Mouse (Mus musculus) hindbrain, postnatal 0 days (tissue): ENCODE measurements around the gene Maoa. TPM values are rescaled to one million over a fixed set of nuclear protein-coding genes. Genes with fewer than 3 reads are reported as not detected.
A peak's percentile ranks its signal among the peaks of the same experiment; 100 is the strongest.

Experiments
- ATAC-seq: fragments of 200-750 bp; cut with Nextera tagmentation; 2 replicates; pipeline ENCODE4 v1.8.0; 2017; ENCODE audit warnings: mild to moderate bottlenecking, moderate TSS enrichment, moderate library complexity
- DNase-seq: peaks from one replicate; pipeline ENCODE4 v3.0.0-alpha.2; 2015; ENCODE audit warnings: low spot score
- H3K27ac ChIP-seq: fragments of 300-500 bp; sonication (generic); 2 replicates; pipeline ENCODE4 v1.5.1; 2014; ENCODE audit warnings: mild to moderate bottlenecking
- H3K27me3 ChIP-seq: fragments of 300-500 bp; sonication (generic); 2 replicates; pipeline ENCODE4 v1.6.1; 2014; ENCODE audit warnings: low read length, mixed read lengths; ENCODE audit not compliant: insufficient read depth
- H3K36me3 ChIP-seq: fragments of 300-500 bp; sonication (generic); 2 replicates; pipeline ENCODE4 v1.6.1; 2014; ENCODE audit warnings: low read length, mixed read lengths; ENCODE audit not compliant: insufficient read depth
- H3K4me1 ChIP-seq: fragments of 300-500 bp; sonication (generic); 2 replicates; pipeline ENCODE4 v1.6.1; 2014; ENCODE audit warnings: antibody characterized with exemption, low read length, mixed read lengths; ENCODE audit not compliant: insufficient read depth
- H3K4me2 ChIP-seq: fragments of 300-500 bp; sonication (generic); 2 replicates; pipeline ENCODE4 v1.6.1; 2014; ENCODE audit warnings: low read depth, mild to moderate bottlenecking, low read length, moderate library complexity, mixed read lengths
- H3K4me3 ChIP-seq: fragments of 300-500 bp; sonication (generic); 2 replicates; pipeline ENCODE4 v1.5.1; 2014; ENCODE audit warnings: low read length
- H3K9ac ChIP-seq: fragments of 300-500 bp; sonication (generic); replicated peaks from 2 replicates; pipeline ENCODE4 v1.6.1; 2014; ENCODE audit warnings: mild to moderate bottlenecking, low read length, moderate library complexity, mixed read lengths
- H3K9me3 ChIP-seq: fragments of 300-500 bp; sonication (generic); 2 replicates; pipeline ENCODE4 v1.6.1; 2016; ENCODE audit warnings: low read length, mixed read lengths
- CTCF ChIP-seq: IDR thresholded peaks from 2 replicates; pipeline ENCODE4 v1.5.1; 2016; ENCODE audit warnings: antibody characterized with exemption, control low read depth, low read depth
- WGBS: fragments of 180-500 bp; shearing (Covaris S2); extraction: QIAGEN DNeasy Blood & Tissue Kit; methylation state at CpG from one replicate; pipeline ENCODE4 v1.1.7; 2014; 5-methylcytosine and 5-hydroxymethylcytosine counted together
- polyA plus RNA-seq: library from polyadenylated mRNA; unstranded; fragments of >200 nt; fragmentation: Nextera tagmentation; extraction: Ambion mirVana; gene quantifications from 2 replicates; pipeline ENCODE4 v1.2.1, GENCODE M21; 2015
- total RNA-seq: library from RNA; depleted of rRNA; stranded (reverse); fragments of >200 nt; gene quantifications from 2 replicates; pipeline ENCODE4 v1.2.3, GENCODE M21; 2014; rRNA removed

The Maoa gene
- total RNA-seq (20.3 and 23.0 TPM in 2 replicates), polyA plus RNA-seq (30.6 and 30.8 TPM in 2 replicates)

DNA sequence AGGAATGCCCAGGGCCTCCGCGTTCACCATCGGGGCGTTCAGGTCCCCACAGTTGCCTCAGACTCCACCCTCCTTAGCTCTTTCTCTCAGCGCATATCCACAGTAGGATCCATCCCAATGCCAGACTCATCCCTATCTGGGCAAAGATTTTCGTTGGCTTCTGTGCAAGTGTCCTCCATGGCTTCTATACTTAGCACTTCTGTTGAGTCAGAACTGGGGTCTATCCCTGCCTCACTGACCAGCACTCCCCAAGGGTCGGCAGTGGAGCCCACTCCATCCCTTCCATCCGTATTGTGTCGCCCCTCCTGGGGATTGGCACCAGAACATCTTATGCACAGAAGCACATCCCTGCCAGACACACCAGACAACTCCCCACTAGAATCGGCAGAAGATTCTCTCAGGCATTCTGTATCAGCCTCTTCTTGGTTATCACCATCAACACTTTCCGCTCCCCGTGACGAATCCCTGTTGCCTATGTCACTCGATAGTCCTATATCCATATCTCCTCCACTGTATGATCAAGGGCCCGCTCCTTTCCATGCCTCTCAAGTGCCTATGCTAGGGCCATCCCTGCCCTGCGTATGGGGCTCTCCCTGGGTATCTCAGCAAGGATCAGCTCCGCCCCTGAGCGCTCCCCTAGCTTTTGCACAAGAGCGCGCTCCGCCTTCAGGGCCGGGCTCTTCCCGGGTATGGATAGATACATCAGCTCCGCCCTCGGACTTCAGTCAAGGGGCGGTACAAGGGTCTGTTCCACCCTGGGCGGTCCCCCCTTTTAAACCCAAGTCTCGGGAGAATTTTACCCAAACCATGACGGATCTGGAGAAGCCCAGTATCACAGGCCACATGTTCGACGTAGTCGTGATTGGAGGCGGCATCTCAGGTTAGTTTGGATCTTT lies at the start of gene Maoa:
Maoa (plus strand) TSS at position 665 of the 896 bp plus-strand sequence.
- peak; percentile 86 for DNase-seq
- no peaks in the 10 kb centered on the region for H3K27me3 ChIP-seq
- no peak for TF ChIP-seq CTCF
- no peaks in the 10 kb centered on the region for H3K9me3 ChIP-seq
- peak within 1 kb of the TSS; percentile 52 for H3K9ac ChIP-seq
- H3K4me1 ChIP-seq: no peaks in the 10 kb centered on the region
- H3K27ac ChIP-seq: peak within 1 kb of the TSS; percentile 89
- 24% methylated on average over 33 of the region's 33 CpGs for WGBS
- peak within 1 kb of the TSS; percentile 70 for H3K4me2 ChIP-seq
- H3K36me3 ChIP-seq: no peaks in the 10 kb centered on the region
- ATAC-seq: peak; percentile 88
- H3K4me3 ChIP-seq: peak within 1 kb of the TSS; percentile 47

DNA sequence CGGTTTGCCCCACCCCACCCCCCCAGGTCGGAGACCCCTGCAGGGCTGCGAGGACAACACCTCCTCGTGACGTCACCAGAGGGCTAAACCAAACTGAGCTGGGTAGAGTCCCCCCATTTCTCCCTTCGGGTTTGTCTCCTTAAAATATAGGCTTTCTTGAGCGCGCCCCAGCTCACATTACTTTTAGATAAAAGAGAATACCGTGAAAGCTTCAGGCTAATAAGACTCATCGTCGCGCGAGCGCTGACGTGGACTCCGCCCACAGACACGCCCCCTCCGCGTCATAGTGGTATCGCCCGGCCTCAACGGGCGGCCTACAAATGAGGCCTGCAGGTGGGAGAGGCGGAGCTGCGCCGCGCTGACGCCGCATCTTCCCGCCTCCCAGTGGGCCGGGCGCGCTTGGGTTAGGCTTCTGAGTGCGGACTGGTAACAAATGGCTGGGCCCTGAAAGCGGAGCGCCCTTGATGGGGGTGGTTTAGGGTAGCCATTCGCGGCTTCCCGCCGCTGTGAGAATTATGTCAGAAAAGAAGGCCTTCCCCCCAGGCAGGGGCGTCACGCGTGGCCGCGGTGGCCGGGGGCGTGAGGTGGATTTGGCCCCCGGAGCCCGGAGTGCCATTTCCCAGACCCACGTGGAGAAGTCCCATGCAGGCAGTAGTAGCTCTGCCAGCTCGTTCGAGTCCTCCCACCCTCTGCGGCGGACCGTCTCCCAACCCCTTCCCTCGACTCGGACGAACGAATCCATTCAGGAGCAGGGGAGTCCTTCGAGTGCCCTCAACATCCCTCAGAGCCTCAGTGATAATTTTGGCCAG lies 1.1 kb upstream of the Maoa start:
- ATAC-seq: peak; percentile 95
- Histone ChIP-seq H3K4me1 (no peaks in the 10 kb centered on the region), H3K27ac (peak overlapping the region; percentile 89), H3K36me3 (no peaks in the 10 kb centered on the region), H3K9ac (peak overlapping the region; percentile 52), H3K9me3 (no peaks in the 10 kb centered on the region), H3K4me2 (peak overlapping the region; percentile 70), H3K27me3 (no peaks in the 10 kb centered on the region), H3K4me3 (peak overlapping the region; percentile 47)
- no peak for TF ChIP-seq CTCF
- 24% methylated on average over 58 of the region's 60 CpGs for WGBS
- peak; percentile 90 for DNase-seq

DNA sequence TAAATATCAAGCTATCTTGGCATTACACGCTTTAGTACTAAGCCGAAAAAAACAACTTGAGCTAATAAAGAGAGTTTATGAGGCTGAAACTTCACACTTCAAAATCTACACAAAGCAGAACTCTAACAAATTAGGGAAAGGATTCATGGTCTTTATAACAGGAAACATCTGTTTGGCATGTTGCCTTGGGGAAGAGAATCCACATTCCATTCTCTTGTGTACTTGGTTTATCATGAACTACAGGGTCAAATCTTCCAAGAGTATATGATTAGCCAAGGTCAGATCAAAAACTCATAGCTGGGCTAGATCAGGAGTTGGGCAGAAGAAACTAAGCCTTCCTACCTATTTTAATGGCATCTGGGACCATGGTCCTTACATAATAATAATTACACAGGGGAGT lies 37.0 kb downstream of the Maoa start:
- ATAC-seq (no peak), DNase-seq (no peak)
- no peaks in the 10 kb centered on the region for H3K36me3 ChIP-seq
- no peak overlapping the region for H3K4me2 ChIP-seq
- no peaks in the 10 kb centered on the region for H3K9me3 ChIP-seq
- H3K4me1 ChIP-seq: no peaks in the 10 kb centered on the region
- 79% methylated on average over 2 of the region's 2 CpGs for WGBS
- no peaks in the 10 kb centered on the region for H3K27me3 ChIP-seq
- no peak overlapping the region for H3K9ac ChIP-seq
- no peak overlapping the region for H3K4me3 ChIP-seq
- no peak overlapping the region for H3K27ac ChIP-seq
- no peak for TF ChIP-seq CTCF

DNA sequence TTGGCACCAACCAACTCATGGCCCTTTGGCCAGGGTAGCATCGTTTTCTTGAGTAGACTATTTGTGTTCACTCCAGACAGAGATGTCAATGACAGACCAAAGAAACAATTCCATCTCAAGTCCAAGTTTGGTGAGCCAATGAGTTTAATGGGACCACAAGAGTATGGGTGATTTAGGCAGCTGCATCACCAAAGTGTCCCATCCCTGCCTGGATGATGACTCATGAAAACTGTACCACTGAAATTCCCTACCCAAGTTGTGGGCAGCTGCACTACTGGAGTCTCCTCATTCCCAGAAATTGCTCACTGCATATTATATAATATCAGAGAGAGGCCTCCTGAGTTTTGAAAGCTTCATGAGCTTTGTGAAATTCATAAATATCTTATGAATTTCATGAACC lies 86.6 kb downstream of the Maoa start:
- no peak overlapping the region for H3K4me3 ChIP-seq
- ATAC-seq: no peak
- 81% methylated on average over 1 of the region's 1 CpGs for WGBS

DNA sequence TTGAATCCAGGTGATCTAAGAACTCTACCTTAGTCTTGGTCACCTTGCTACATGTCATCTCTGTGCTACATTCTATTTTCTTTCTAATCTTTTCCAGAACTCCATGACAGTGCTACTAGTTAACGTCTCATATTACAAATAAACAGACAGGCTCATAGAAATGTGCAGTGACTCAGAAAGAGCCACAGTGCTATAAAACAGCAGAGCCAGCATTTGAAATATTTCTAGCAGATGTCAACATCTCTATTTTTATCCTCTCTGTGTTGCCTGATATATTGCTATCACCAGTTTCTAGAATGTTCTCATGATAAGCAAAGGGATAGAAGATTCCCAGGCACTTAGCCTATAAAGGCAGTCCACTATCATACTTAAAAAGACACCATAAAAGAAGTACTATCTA lies 94.5 kb downstream of the Maoa start:
- no peak overlapping the region for H3K9ac ChIP-seq
- H3K4me2 ChIP-seq: no peak overlapping the region
- H3K27me3 ChIP-seq: no peaks in the 10 kb centered on the region
- H3K4me1 ChIP-seq: no peaks in the 10 kb centered on the region
- no peaks in the 10 kb centered on the region for H3K36me3 ChIP-seq
- 70% methylated on average over 1 of the region's 1 CpGs for WGBS
- no peaks in the 10 kb centered on the region for H3K9me3 ChIP-seq
- ATAC-seq (no peak), DNase-seq (no peak)
- no peak overlapping the region for H3K27ac ChIP-seq
- TF ChIP-seq CTCF: no peak
- H3K4me3 ChIP-seq: no peak overlapping the region

More for the DNA sequence above, 86.6 kb downstream of the Maoa start:
- no peaks in the 10 kb centered on the region for H3K9me3 ChIP-seq
- no peak for TF ChIP-seq CTCF
- no peak for DNase-seq
- H3K36me3 ChIP-seq: no peaks in the 10 kb centered on the region
- no peak overlapping the region for H3K9ac ChIP-seq
- no peaks in the 10 kb centered on the region for H3K4me1 ChIP-seq
- no peak overlapping the region for H3K4me2 ChIP-seq
- no peaks in the 10 kb centered on the region for H3K27me3 ChIP-seq
- H3K27ac ChIP-seq: no peak overlapping the region

Other genes starting within 250 kb of the Maoa start
- not detected in 2 replicates for gene Cypt1, start 96.8 kb upstream of the Maoa start, total RNA-seq
- not detected in 2 replicates for gene Cypt1, start 96.8 kb upstream of the Maoa start, polyA plus RNA-seq
- gene Maob, start 197.7 kb downstream of the Maoa start, total RNA-seq: 3.2 and 4.7 TPM in 2 replicates
- gene Maob, start 197.7 kb downstream of the Maoa start, polyA plus RNA-seq: 5.7 and 6.3 TPM in 2 replicates